Mouse (Mus musculus) midbrain, embryonic 14.5 days (tissue): ENCODE measurements around the gene Upk1b. TPM values are rescaled to one million over a fixed set of nuclear protein-coding genes. Genes with fewer than 3 reads are reported as not detected.

Experiments
- ATAC-seq: fragments of 200-750 bp; cut with Nextera tagmentation; 2 replicates; pipeline ENCODE4 v1.8.0; 2017; ENCODE audit warnings: moderate number of reproducible peaks, moderate library complexity; ENCODE audit not compliant: low FRiP score, low TSS enrichment
- DNase-seq: peaks from one replicate; pipeline ENCODE4 v3.0.0-alpha.2; 2015
- H3K27ac ChIP-seq: fragments of 300-500 bp; sonication (generic); replicated peaks from 2 replicates; pipeline ENCODE4 v1.5.1; 2014; ENCODE audit warnings: mild to moderate bottlenecking, low read depth, low read length, moderate library complexity
- H3K27me3 ChIP-seq: fragments of 300-500 bp; sonication (generic); 2 replicates; pipeline ENCODE4 v1.6.1; 2014; ENCODE audit warnings: low read length, control low read depth, mixed read lengths; ENCODE audit not compliant: control insufficient read depth, insufficient read depth
- H3K36me3 ChIP-seq: fragments of 300-500 bp; sonication (generic); 2 replicates; pipeline ENCODE4 v1.6.1; 2014; ENCODE audit warnings: low read length, control low read depth; ENCODE audit not compliant: control insufficient read depth, insufficient read depth
- H3K4me1 ChIP-seq: fragments of 300-500 bp; sonication (generic); 2 replicates; pipeline ENCODE4 v1.6.1; 2014; ENCODE audit warnings: mild to moderate bottlenecking, antibody characterized with exemption, low read length, control low read depth; ENCODE audit not compliant: control insufficient read depth, insufficient read depth
- H3K4me2 ChIP-seq: fragments of 300-500 bp; sonication (generic); 2 replicates; pipeline ENCODE4 v1.6.1; 2014; ENCODE audit warnings: mild to moderate bottlenecking, low read length, moderate library complexity
- H3K4me3 ChIP-seq: fragments of 300-500 bp; sonication (generic); replicated peaks from 2 replicates; pipeline ENCODE4 v1.5.1; 2014; ENCODE audit warnings: low read depth, low read length
- H3K9ac ChIP-seq: fragments of 300-500 bp; sonication (generic); replicated peaks from 2 replicates; pipeline ENCODE4 v1.6.1; 2014; ENCODE audit warnings: mild to moderate bottlenecking, low read length, moderate library complexity
- H3K9me3 ChIP-seq: fragments of 300-500 bp; sonication (generic); 2 replicates; pipeline ENCODE4 v1.6.1; 2016; ENCODE audit warnings: low read length, control low read depth, mixed read lengths; ENCODE audit not compliant: control insufficient read depth
- WGBS: fragments of 180-500 bp; shearing (Covaris S2); extraction: QIAGEN DNeasy Blood & Tissue Kit; methylation state at CpG from one replicate; pipeline ENCODE4 v1.1.7; 2014; 5-methylcytosine and 5-hydroxymethylcytosine counted together
- polyA plus RNA-seq: library from polyadenylated mRNA; unstranded; fragments of >200 nt; fragmentation: Nextera tagmentation; extraction: Ambion mirVana; gene quantifications from 2 replicates; pipeline ENCODE4 v1.2.1, GENCODE M21; 2014

Upk1b gene
- polyA plus RNA-seq, 1 experiment from 2014 or later, result 0.36 TPM

DNA sequence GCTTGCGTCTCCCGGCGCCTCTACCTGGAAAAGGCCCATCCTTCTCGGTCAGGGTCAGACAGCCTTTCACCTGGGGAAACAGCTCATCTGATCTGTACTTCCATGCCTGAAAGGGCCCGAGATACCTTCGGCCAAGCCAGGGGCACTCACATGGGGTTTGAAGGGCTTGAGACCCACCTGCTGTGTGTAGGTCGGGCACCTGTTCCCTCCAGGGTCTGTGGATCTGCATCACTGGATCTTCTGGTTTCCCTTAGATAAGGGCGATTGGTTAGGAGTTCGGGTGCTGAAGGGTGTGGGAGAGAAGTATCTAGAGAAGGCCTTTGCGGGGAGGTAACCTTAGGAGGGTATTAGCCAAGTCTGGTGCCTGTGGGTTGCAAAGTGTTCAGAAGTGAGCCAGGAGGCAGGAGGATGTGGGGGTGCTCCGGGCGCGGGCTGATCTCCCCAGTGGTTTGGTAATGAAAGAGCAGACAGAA lies 57.4 kb downstream of the Upk1b start:
- peak; percentile 59 for DNase-seq
- Histone ChIP-seq H3K27me3 (no peaks in the 10 kb centered on the region), H3K9me3 (no peaks in the 10 kb centered on the region), H3K4me2 (peak overlapping the region; percentile 67), H3K4me1 (peaks cover 7% of the 10 kb centered on the region; the same call in 1 of the 2 replicates), H3K27ac (peak overlapping the region; percentile 83), H3K4me3 (peak overlapping the region; percentile 72), H3K9ac (peak overlapping the region; percentile 86), H3K36me3 (0 out of 2 replicates have a peak, but pooled peaks cover 3% of the 10 kb centered on the region)
- ATAC-seq, result peak; percentile 55
- WGBS, result under 1% methylated on average over 13 of the region's 13 CpGs

- Histone ChIP-seq H3K9ac (peak within 1 kb of the TSS; percentile 86), H3K4me1 (peaks cover 7% of the 10 kb centered on the region; the same call in 1 of the 2 replicates), H3K4me2 (peak within 1 kb of the TSS; percentile 67), H3K36me3 (0 out of 2 replicates have a peak, but pooled peaks cover 3% of the 10 kb centered on the region), H3K9me3 (no peaks in the 10 kb centered on the region), H3K27ac (peak within 1 kb of the TSS; percentile 83), H3K4me3 (peak within 1 kb of the TSS; percentile 72), H3K27me3 (no peaks in the 10 kb centered on the region)
- ATAC-seq (peak; percentile 94), DNase-seq (peak; percentile 88)
- WGBS, result under 1% methylated on average over 69 of the region's 69 CpGs
Observed at GRCm38 (mm10) chr16:38742113-38742658, 57.9 kb downstream of the Upk1b start, which contains the start of gene B4galt4. Gene B4galt4 (plus strand): TSS chr16:38742264.

DNA sequence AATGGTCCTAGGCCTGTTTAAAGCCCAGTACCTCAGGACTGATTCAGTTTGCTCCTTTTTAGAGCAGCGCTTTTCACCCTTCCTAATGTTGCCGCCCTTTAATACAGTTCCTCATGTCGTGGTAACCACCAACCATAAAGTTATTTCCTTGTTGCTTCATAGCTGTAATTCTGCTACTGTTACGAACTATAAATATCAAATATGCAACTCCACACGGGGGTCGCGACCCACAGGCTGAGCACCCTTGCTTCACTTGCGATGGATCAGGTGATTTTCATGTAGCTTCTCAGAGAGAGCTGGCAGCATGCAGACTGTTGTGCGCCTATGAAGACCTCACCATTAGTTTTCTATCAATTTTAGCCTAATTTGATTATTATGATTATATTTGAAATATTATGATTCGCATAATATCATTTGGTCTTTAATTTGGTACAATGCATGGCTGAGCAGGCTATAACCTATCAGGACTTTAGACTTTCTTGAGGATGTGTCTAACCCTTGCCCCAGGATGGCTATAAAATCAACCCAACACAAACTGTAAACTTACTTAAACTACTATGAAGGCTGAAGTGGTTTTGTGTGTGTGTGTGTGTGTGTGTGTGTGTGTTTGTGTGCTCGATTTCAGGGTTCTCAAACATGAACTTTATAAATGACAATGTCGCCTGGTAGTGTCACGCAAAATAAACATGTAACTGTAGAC lies 58.8 kb downstream of the Upk1b start:
- ATAC-seq (no peak), DNase-seq (no peak)
- Histone ChIP-seq H3K27me3 (no peaks in the 10 kb centered on the region), H3K27ac (peak overlapping the region; percentile 83; the same call in 1 of the 2 replicates), H3K36me3 (0 out of 2 replicates have a peak, but pooled peaks cover 3% of the 10 kb centered on the region), H3K4me2 (peak overlapping the region; percentile 67), H3K4me1 (peaks cover 7% of the 10 kb centered on the region; the same call in 1 of the 2 replicates), H3K9ac (peak overlapping the region; percentile 86), H3K9me3 (no peaks in the 10 kb centered on the region), H3K4me3 (peak overlapping the region; percentile 72)
- 90% methylated on average over 13 of the region's 13 CpGs for WGBS

GRCm38 (mm10) chr16:38730921-38731320 lies 69.2 kb downstream of the Upk1b start:
- 72% methylated on average over 8 of the region's 8 CpGs for WGBS
- ATAC-seq (no peak), DNase-seq (no peak)
- Histone ChIP-seq H3K4me2 (no peak overlapping the region), H3K36me3 (no peaks in the 10 kb centered on the region), H3K9ac (no peak overlapping the region), H3K9me3 (no peaks in the 10 kb centered on the region), H3K27me3 (no peaks in the 10 kb centered on the region), H3K4me1 (no peaks in the 10 kb centered on the region), H3K4me3 (no peak overlapping the region), H3K27ac (no peak overlapping the region)

DNA sequence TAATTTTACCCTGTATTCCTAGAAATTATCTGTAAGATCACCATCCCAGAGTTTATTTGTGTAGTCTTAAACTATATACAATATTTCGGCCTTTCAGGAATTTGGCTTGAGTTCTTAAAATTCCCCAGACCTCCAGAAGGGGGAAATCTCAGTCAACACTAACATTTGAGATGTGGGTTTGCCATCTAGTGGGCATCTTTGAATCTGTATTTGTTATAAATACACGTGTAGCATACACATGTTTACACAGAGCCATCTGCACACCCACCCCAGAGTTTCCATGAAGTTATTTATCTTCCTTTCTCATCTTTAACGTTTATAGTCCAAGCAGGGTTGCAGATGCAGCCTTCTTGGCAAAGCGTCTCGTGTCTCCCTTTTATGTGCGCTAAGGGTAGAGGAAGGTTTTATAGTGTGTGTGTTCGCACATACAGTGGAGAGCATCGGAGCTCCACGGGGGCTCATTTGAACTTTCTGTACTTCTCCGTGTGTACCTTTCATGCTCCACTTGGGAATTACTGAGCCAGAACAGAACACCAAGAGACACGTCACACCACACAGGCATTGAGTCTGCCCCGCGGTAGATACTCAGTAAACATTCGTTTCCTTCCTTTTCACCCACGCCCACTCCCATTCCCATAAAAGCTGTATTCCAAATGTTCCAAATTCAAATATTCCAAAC lies 70.4 kb downstream of the Upk1b start:
- no peaks in the 10 kb centered on the region for H3K9me3 ChIP-seq
- DNase-seq (peak; percentile 83), ATAC-seq (no peak; the same call in 1 of the 2 replicates)
- H3K4me1 ChIP-seq, result no peaks in the 10 kb centered on the region
- H3K9ac ChIP-seq, result no peak overlapping the region
- no peaks in the 10 kb centered on the region for H3K36me3 ChIP-seq
- H3K27me3 ChIP-seq, result no peaks in the 10 kb centered on the region
- WGBS, result 64% methylated on average over 15 of the region's 15 CpGs
- no peak overlapping the region for H3K27ac ChIP-seq
- no peak overlapping the region for H3K4me2 ChIP-seq
- H3K4me3 ChIP-seq, result no peak overlapping the region

GRCm38 (mm10) chr16:38729139-38729538 lies 71.0 kb downstream of the Upk1b start:
- H3K27ac ChIP-seq, result no peak overlapping the region
- 88% methylated on average over 6 of the region's 6 CpGs for WGBS

GRCm38 (mm10) chr16:38728576-38729132 lies 71.5 kb downstream of the Upk1b start:
- no peak for ATAC-seq
- DNase-seq, result no peak
- no peaks in the 10 kb centered on the region for H3K27me3 ChIP-seq
- 93% methylated on average over 15 of the region's 15 CpGs for WGBS
- no peaks in the 10 kb centered on the region for H3K4me1 ChIP-seq
- H3K9me3 ChIP-seq, result no peaks in the 10 kb centered on the region
- H3K36me3 ChIP-seq, result no peaks in the 10 kb centered on the region
- H3K27ac ChIP-seq, result no peak overlapping the region
- H3K9ac ChIP-seq, result no peak overlapping the region
- H3K4me2 ChIP-seq, result no peak overlapping the region
- no peak overlapping the region for H3K4me3 ChIP-seq

More at GRCm38 (mm10) chr16:38729139-38729538, 71.0 kb downstream of the Upk1b start:
- no peak overlapping the region for H3K9ac ChIP-seq
- H3K4me3 ChIP-seq, result no peak overlapping the region
- H3K9me3 ChIP-seq, result no peaks in the 10 kb centered on the region
- H3K27me3 ChIP-seq, result no peaks in the 10 kb centered on the region
- DNase-seq (no peak), ATAC-seq (no peak)
- H3K4me1 ChIP-seq, result no peaks in the 10 kb centered on the region
- no peak overlapping the region for H3K4me2 ChIP-seq
- no peaks in the 10 kb centered on the region for H3K36me3 ChIP-seq

DNA sequence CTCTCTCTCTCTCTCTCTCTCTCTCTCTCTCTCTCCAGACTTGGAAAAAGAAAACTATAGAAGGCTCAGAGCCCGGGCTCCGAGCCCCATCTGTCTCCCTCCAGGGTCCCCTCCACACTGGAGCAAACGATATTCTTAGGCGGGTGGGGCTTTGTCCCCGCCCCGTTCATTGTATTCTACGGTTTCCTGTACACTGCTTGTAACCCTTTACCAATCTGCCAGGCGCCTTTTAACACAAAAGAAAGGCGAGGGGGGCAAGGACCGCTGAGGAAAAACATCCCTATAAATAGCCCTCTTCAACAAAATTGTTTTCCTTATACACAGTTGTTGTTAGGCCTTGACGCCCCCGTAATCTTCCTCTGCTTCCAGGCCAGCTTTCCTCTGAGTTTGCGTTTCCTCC lies 75.2 kb downstream of the Upk1b start:
- Histone ChIP-seq H3K9me3 (no peaks in the 10 kb centered on the region), H3K36me3 (no peaks in the 10 kb centered on the region), H3K9ac (no peak overlapping the region), H3K27me3 (no peaks in the 10 kb centered on the region), H3K4me2 (no peak overlapping the region), H3K27ac (no peak overlapping the region), H3K4me3 (no peak overlapping the region), H3K4me1 (no peaks in the 10 kb centered on the region)
- ATAC-seq, result no peak
- WGBS, result 71% methylated on average over 13 of the region's 13 CpGs
- no peak for DNase-seq
